In genomic region chr17:44367561-44367960, GRCm38 (mm10) we compare ENCODE assay signal across 23 mouse cellular contexts.
DNase-seq lines count a peak whose midpoint lies in the region; ATAC-seq and TF ChIP-seq lines count a peak whose summit lies in the region.
"Had no signal": no experiment of that assay in that cellular context is flagged by ENCODE, and none has a peak within 500 bp of the region (broad histone marks: within the 10 kb centered on the region; RNA-seq: fewer than 3 reads in every experiment).

No protein-coding gene starts in this region.

- H3K36me3 ChIP-seq in heart, embryonic 16.5 days (ENCODE audit: control insufficient read depth, insufficient read depth): no peaks in the 10 kb centered on the region
- H3K36me3 ChIP-seq in lung, embryonic 14.5 days (ENCODE audit: insufficient read depth): no peaks in the 10 kb centered on the region
- no peaks in the 10 kb centered on the region for H3K36me3 ChIP-seq in limb, embryonic 13.5 days
- H3K36me3 ChIP-seq: heart, embryonic 12.5 days; limb, embryonic 12.5 days; liver, embryonic 13.5 days; lung, embryonic 15.5 days had no signal

- peaks cover 17% of the 10 kb centered on the region for H3K4me1 ChIP-seq in heart, embryonic 16.5 days (ENCODE audit: control insufficient read depth, insufficient read depth, low read length)
- peaks cover 4% of the 10 kb centered on the region; the same call in 1 of the 2 replicates for H3K4me1 ChIP-seq in lung, embryonic 14.5 days (ENCODE audit: insufficient read depth)
- peaks cover 20% of the 10 kb centered on the region for H3K4me1 ChIP-seq in limb, embryonic 13.5 days
- H3K4me1 ChIP-seq: forebrain, embryonic 13.5 days; liver, embryonic 13.5 days had no signal

- ATAC-seq in heart, embryonic 16.5 days (replicated peaks; ENCODE audit: extremely low read depth, insufficient read depth, low FRiP score): no peak
- no peak; the same call in 1 of the 2 replicates for ATAC-seq in lung, embryonic 14.5 days (ENCODE audit: insufficient read depth)
- ATAC-seq in limb, embryonic 13.5 days (ENCODE audit: low FRiP score, low read depth): no peak
- ATAC-seq: forebrain, embryonic 13.5 days; inflammation-experienced regulatory T-cells, adult 6 months had no signal

- peak overlapping the region; percentile 19; the same call in 1 of the 2 replicates for H3K27ac ChIP-seq in heart, embryonic 16.5 days (ENCODE audit: low read length)
- H3K27ac ChIP-seq in lung, embryonic 14.5 days (ENCODE audit: low read depth): no peak overlapping the region
- H3K27ac ChIP-seq in limb, embryonic 13.5 days: peak overlapping the region; percentile 6; the same call in 1 of the 2 replicates
- H3K27ac ChIP-seq: forebrain, embryonic 13.5 days; limb, embryonic 12.5 days; liver, embryonic 13.5 days; lung, embryonic 15.5 days; macrophage had no signal

- no peak for TF ChIP-seq CTCF in lung, embryonic 14.5 days (IDR thresholded peaks at IDR 0.05; ENCODE audit: low read depth)

- H3K9ac ChIP-seq in heart, embryonic 16.5 days (ENCODE audit: low read length): no peak overlapping the region
- H3K9ac ChIP-seq in lung, embryonic 14.5 days: no peak overlapping the region
- H3K9ac ChIP-seq in limb, embryonic 13.5 days: no peak overlapping the region
- H3K9ac ChIP-seq: forebrain, embryonic 13.5 days; heart, embryonic 12.5 days; limb, embryonic 12.5 days; liver, embryonic 13.5 days; lung, embryonic 15.5 days had no signal

- H3K27me3 ChIP-seq in heart, embryonic 16.5 days (ENCODE audit: control insufficient read depth, insufficient read depth, low read length): no peaks in the 10 kb centered on the region
- no peaks in the 10 kb centered on the region for H3K27me3 ChIP-seq in lung, embryonic 14.5 days (ENCODE audit: insufficient read depth, low read length)
- H3K27me3 ChIP-seq in limb, embryonic 13.5 days: 0 out of 2 replicates have a peak, but pooled peaks cover 5% of the 10 kb centered on the region
- H3K27me3 ChIP-seq: forebrain, embryonic 13.5 days; heart, embryonic 12.5 days; limb, embryonic 12.5 days; liver, embryonic 13.5 days; lung, embryonic 15.5 days had no signal

- H3K4me3 ChIP-seq in heart, embryonic 16.5 days (ENCODE audit: low read length): no peak overlapping the region
- no peak overlapping the region for H3K4me3 ChIP-seq in lung, embryonic 14.5 days (ENCODE audit: low read depth, low read length)
- no peak overlapping the region for H3K4me3 ChIP-seq in limb, embryonic 13.5 days
- H3K4me3 ChIP-seq: erythroblast, embryonic 14.5 days; forebrain, embryonic 13.5 days; heart, embryonic 12.5 days; limb, embryonic 12.5 days; liver, embryonic 13.5 days; lung, embryonic 15.5 days had no signal

- WGBS in heart, embryonic 16.5 days: 33% methylated on average over 5 of the region's 5 CpGs
- 24% methylated on average over 5 of the region's 5 CpGs for WGBS in lung, embryonic 14.5 days
- WGBS in limb, embryonic 13.5 days: 35% methylated on average over 5 of the region's 5 CpGs

- peaks cover 11% of the 10 kb centered on the region for H3K9me3 ChIP-seq in heart, embryonic 16.5 days (replicated peaks; ENCODE audit: control insufficient read depth, low read length)
- H3K9me3 ChIP-seq in lung, embryonic 14.5 days (ENCODE audit: low read depth, low read length): no peaks in the 10 kb centered on the region; the same call in 1 of the 2 replicates
- no peaks in the 10 kb centered on the region for H3K9me3 ChIP-seq in limb, embryonic 13.5 days
- H3K9me3 ChIP-seq: forebrain, embryonic 13.5 days; liver, embryonic 13.5 days; lung, embryonic 15.5 days had no signal

- no peak overlapping the region for H3K4me2 ChIP-seq in heart, embryonic 16.5 days (ENCODE audit: low read depth, low read length)
- H3K4me2 ChIP-seq in lung, embryonic 14.5 days: no peak overlapping the region
- no peak overlapping the region for H3K4me2 ChIP-seq in limb, embryonic 13.5 days (replicated peaks)
- H3K4me2 ChIP-seq: forebrain, embryonic 13.5 days; heart, embryonic 12.5 days; limb, embryonic 12.5 days; liver, embryonic 13.5 days; lung, embryonic 15.5 days; midbrain, embryonic 11.5 days had no signal

- peak; percentile 12 to 29 for DNase-seq in cerebellum, postnatal 36 days
- no peak for DNase-seq in cerebellum, adult 18-20 months
- no peak for DNase-seq in heart, adult 18-20 months
- DNase-seq in lung, embryonic 14.5 days: peak; percentile 26
- no peak for DNase-seq in lung, postnatal 25 days (ENCODE audit: low spot score)
- DNase-seq: adrenal gland, postnatal 14 days; cerebellum, adult 11 months; kidney, adult 2 months; kidney, postnatal 25 days; liver, embryonic 13.5 days; right cerebral cortex, postnatal 14 days; spleen, adult 18-20 months; thymus, postnatal 36 days had no signal

Comparison
In these comparisons a context has a peak if more than half of its experiments do, and no peak if none do; other contexts are left out.
1. DNase-seq: peak in cerebellum, postnatal 36 days (2 of 2) and lung, embryonic 14.5 days (single experiment); none in cerebellum, adult 18-20 months (0 of 2), heart, adult 18-20 months (0 of 2) and lung, postnatal 25 days (single experiment).